Mouse (Mus musculus) heart, postnatal 0 days (tissue): ENCODE data around the gene Epha8.

Experiments
- CTCF ChIP-seq: IDR thresholded peaks from 2 replicates; pipeline ENCODE4 v1.5.1; 2016; ENCODE audit warnings: antibody characterized with exemption, control low read depth, low read depth
- EP300 ChIP-seq: IDR thresholded peaks from 2 replicates; pipeline ENCODE4 v1.6.1; 2016; ENCODE audit warnings: antibody characterized with exemption, low read depth

- TF ChIP-seq CTCF (no peak), EP300 (no peak)
Measured at GRCm38 (mm10) chr4:136956751-136957446, at the start of gene Epha8.
